Mouse (Mus musculus): ENCODE results near the gene Fbxo22. TPM values are rescaled to one million over a fixed set of nuclear protein-coding genes. Genes with fewer than 3 reads are reported as not detected.

The Fbxo22 gene
- 23.7 TPM for polyA plus RNA-seq (2017; shearing (Covaris generic))

DNA sequence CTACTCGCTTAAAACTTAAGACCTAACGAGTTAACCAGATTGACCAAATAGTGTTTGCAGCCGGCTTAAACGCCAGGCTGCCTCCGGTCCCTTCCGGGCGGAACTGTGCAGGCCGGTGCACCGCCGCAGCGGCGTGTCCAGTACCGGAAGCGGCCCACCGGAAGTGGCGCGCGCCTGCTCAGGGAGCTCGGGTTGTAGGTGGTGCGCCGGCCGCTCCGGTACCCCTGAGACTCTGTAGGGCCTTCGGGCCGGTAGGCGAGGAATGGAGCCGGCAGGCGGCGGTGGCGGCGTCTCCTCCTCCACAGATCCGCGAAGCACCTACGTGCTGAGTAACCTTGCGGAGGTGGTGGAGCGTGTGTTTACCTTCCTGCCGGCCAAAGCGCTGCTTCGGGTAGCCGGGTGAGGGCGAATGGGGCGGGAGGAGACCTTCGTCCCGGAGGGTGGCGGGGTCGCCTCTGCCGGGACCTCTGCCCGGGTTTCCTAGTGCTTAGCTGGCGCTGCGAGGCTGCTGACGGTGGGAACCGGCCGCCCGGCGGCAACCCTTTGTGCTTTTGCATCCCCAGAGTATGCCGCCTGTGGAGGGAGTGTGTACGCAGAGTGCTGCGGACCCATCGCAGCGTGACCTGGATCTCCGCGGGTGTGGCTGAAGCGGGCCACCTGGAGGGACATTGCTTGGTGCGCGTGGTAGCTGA is at the start of gene Fbxo22:
Gene Fbxo22 (plus strand): TSS at position 136 of the 692 bp plus-strand sequence.

Other genes with a start within 250 kb of the Fbxo22 start
- gene Chrna5, start 228.0 kb upstream of the Fbxo22 start, polyA plus RNA-seq (2017; shearing (Covaris generic)): 0.41 TPM
- gene Chrna3, start 182.4 kb upstream of the Fbxo22 start, polyA plus RNA-seq (2017; shearing (Covaris generic)): not detected
- gene Chrnb4, start 160.1 kb upstream of the Fbxo22 start, polyA plus RNA-seq (2017; shearing (Covaris generic)): not detected
- 49.8 TPM for gene Ube2q2, start 60.1 kb upstream of the Fbxo22 start, polyA plus RNA-seq (2017; shearing (Covaris generic))
- not detected for gene Nrg4, start 117.9 kb downstream of the Fbxo22 start, polyA plus RNA-seq (2017; shearing (Covaris generic))
- gene Tmem266, start 118.0 kb downstream of the Fbxo22 start, polyA plus RNA-seq (2017; shearing (Covaris generic)): 0.20 TPM